Mouse (Mus musculus): ENCODE data around the gene Atad3a.
"Not testable (repeated sequence)": the region's sequence is repeated elsewhere in the genome, so short reads cannot be mapped to it uniquely, and the experiment has no call there.

The Atad3a gene

DNA sequence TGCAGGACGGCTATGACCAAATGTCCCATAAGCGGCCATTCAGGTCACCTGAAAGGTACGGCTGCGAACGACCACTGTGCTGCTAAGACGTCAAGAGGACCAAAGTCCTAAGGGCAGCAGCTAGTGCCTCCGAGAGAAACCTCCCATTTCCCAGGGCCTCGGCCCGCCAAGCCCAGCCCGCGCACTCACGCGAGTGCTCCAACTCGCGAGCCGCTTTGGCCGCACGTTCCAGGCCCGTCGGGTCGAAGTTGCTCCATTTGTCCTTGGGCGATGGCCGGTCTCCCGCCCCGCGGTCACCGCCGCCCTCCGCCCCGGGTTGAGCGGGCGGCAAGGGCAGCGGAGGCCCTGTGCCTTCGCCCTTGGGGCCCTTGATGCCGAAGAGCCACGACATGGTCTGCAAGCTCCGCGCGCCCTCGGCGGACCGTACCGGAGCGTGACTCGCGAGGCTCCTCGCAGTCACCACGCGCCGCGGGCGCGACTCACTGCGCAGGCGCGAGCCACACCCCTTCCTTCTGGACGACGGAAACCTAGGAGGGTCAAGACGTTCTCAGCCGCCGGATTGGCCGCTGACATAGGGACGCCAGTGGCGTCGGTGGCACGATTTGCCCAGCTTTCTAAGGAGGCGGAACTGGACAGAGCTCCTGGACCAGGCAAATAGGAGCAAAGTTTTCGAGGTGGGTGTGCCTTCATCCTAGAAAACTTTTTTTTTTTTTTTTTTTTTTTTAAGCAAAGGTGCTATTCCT is at the start of gene Atad3a:
Gene Atad3a, minus strand, starts transcription at position 481 of the 743 bp plus-strand sequence.
- DNase-seq (ENCODE audit: low spot score) = peak; percentile 96

DNA sequence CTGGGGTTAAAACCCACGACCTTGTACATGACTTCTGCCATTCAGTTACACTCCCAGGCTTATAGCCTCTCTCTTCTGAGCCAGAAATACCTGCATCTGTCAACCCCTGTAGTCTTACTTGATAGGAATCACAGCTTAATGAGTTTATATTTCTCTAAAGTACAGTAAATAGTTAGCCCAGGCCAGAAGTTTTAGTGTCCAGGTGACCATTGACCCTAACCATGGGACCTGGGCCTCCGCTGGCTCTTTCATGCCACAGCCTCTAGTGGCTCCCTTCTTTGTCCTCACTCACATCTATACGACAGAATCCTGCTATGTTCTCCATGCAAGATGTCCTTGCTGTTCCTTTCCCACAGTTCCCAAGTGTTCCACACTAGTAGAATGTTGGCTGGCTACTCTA is 46.9 kb upstream of the Atad3a start:
- DNase-seq (ENCODE audit: low spot score) = no peak

DNA sequence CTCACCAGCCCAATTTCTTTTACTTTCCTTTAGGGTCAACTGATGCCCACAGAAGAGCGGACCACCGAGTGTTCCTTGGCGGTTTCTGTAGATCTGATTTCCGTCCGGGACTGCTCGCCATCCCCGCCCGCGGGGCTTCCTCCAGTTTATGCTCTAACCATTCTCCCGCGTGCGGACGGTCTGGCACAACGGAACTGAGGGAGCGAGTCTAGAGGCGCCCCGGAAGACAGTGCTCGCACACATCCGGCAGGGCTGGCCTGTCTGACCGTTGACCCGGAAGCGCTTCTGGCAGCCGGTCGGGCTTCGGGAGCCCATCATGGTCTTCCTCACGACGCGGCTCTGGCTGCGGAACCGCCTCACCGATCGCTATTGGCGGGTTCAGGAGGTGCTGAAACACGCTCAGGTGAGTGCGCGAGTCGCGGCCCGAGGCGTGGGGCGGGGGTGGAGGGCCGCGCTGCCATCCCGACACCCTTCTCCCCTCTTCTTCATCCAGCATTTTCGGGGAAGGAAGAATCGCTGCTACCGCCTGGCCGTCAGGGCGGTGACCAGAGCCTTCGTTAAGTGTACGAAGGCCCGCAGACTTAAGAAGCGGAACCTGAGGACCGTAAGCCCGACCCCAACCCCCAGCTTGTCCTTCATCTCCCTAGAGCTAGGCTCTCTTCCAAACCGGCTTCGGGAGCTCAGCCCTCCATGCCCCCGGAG is 42.6 kb upstream of the Atad3a start:
- DNase-seq (ENCODE audit: low spot score) = peak; percentile 95

DNA sequence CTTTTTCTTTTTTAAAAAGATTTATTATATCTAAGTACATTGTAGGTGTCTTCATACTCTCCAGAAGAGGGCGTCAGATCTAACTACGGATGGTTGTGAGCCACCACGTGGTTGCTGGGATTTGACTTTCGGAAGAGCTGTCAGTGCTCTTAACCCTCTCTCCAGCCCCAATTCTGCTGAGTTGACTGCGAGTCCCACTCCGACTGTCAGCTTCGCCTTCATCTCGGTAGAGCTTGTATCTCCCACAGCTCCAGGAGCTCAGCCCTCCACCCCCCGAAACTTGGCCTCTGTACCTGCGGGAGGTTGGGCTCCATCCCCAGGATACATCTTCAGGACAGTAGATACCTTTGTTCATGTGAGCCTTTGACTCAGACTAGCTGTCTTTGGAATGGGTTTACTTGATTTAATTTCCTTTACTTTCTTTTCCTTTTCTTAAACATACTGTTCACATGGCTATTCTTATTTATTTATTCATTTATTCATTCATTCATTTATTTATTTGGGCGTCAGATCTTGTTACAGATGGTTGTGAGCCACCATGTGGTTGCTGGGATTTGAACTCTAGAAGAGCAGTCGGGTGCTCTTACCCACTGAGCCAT is 41.9 kb upstream of the Atad3a start, which contains the start of gene Mrpl20:
Gene Mrpl20, plus strand, starts transcription at position 138 of the 599 bp plus-strand sequence.
- no peak for DNase-seq (ENCODE audit: low spot score)

DNA sequence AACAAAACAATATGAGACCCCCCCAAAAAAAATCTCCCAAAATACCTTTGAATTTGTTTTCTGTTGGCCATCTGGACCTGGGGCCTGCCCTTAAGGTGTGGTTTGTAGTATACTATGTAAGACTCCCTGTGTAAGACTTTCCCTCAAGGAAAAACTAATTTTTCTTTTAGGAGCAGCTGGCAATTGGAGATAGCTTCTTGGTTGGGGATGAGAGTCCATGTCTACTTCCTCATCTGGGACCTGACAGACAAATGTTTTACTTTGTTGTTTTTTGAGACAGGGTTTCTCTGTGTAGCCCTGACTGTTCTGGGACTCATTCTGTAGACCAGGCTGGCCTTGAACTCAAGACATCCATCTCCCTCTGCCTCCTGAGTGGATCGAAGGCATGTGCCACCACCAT is 41.2 kb upstream of the Atad3a start:
- no peak for DNase-seq (ENCODE audit: low spot score)

DNA sequence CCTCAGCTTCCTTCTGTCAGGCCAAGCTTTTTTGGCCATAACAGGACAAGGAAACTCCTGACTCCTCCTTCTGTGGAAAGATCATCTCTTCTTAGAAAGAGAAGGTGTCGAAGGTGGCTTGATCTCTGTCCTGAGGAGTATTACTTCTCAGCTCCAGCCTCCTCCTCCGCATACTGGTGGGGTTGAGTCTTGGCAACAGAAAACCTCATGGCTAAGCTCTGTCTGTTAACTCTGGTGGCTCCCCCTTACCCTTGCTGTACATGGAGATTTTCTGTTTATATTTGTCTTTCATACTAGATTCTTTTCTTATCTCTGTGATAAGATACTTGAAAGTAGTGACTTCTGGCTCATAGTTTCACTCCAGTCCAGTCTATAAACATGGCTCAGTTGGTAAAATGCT is 32.8 kb upstream of the Atad3a start:
- DNase-seq (ENCODE audit: low spot score) = no peak

- DNase-seq (ENCODE audit: low spot score) = no peak
These were observed 30.5 kb upstream of the Atad3a start for GRCm38 (mm10) chr4:155791240-155791933.

- no peak for DNase-seq (ENCODE audit: low spot score)
These were observed 29.8 kb upstream of the Atad3a start for GRCm38 (mm10) chr4:155790650-155791161.

DNA sequence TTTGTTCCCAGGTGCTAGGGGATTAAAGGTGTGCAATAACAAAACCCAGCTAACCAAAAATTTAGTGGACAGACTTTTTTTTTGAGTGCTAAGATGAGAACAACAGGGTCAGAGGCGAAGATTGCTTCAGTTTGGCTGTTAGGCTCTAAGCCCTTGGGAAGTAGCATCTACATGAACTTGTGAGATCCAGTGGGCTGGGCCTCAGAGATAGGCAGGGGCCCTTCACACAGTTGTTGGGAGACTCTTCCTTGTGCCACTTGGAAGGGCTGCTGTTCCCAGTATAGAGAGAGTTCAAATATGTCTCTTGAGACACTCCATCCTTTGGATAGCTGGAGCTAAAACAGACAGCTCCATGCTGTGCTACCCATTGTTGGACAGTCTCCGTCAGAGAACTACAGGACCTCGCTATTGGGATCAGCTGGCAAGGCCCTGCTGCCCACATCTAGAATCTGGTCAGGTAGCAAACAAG is 29.2 kb upstream of the Atad3a start, which contains the start of gene Ankrd65:
Gene Ankrd65, plus strand, starts transcription at position 419 of the 469 bp plus-strand sequence.
- no peak for DNase-seq (ENCODE audit: low spot score)

- not testable (repeated sequence) for DNase-seq (ENCODE audit: low spot score)
These were observed 27.9 kb upstream of the Atad3a start for GRCm38 (mm10) chr4:155788833-155789232.

GRCm38 (mm10) chr4:155788300-155788699 is 27.4 kb upstream of the Atad3a start:
- DNase-seq (ENCODE audit: low spot score) = no peak

DNA sequence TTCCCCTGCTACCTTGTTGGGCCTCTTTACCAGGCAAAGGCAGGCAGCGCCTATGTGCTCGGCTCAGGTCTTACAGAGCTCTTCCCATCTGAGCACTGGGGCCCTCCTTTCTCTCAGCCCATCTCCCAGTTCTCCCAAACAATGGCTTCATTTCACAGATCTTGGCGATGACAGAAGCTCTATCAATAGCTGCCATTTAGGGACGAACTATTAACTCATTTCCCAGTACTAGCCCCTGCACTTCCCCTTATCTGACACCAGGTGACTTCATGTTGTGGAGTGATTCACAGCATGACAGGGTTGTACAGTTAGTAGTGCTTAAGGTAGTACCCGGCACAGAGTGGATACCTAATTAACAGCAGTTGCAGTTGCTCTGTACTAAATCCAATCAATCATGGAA is 24.9 kb upstream of the Atad3a start, which contains the start of gene Tmem88b:
Gene Tmem88b, minus strand, starts transcription at position 56 of the 400 bp plus-strand sequence.
- DNase-seq (ENCODE audit: low spot score) = no peak

GRCm38 (mm10) chr4:155785246-155785645 is 24.4 kb upstream of the Atad3a start:
- no peak for DNase-seq (ENCODE audit: low spot score)

DNA sequence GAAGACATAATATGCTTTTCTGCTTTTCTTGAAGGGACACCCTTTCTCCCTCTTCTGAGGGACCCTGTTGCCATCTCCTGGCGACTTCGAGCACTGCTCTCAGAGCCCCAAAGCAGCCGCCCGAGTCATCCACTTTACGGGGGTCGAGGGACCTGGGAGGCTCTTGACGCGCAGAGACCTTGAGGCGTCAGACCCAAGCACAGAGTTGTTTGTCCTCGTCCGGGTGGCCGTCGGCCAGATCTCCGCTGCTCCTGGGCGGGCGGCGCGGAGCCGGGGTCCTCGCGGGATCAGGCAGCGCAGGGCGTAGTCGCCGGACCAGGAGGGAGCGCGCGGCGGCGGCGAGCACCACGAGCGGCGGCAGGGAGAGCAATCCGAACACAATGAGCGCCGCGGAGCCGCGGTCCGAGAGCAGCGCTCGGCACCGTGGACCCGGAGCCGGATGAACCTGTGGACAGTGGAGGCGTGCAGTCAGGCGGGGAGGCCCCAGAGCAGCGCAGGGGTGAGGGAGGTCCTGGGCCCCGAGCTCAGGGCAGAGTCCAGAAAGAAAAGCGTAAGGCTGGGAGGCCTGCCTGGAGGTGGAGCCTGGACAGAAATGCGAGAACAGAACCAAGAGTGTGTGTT is 23.3 kb upstream of the Atad3a start:
- DNase-seq (ENCODE audit: low spot score) = peak; percentile 72

DNA sequence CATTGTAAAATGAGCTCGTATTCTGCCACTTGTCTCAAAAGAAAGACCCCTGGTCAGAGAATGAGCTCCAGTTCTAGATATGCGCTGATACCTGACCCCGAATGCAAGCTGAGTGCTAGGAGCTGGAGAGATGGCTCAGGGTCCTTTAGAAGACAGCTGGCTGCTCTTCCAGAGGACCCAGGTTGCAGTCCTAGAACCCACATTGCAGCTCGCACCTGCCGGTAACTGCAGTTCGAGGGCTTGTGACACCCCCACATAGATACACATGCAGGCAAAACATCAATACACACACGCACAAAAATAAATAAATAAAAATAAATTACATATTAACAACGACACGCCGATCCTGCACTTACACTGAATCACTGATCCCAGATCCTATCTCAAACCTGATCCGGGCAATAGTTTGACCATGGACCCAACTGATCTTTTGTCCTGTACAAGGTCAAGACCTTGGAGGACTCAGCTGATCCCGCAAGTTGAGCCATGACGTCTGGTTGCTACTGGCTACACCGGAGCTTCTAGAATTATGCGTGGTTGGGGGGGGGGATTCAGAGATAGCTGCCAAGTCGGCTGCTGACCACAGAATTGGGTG is 22.7 kb upstream of the Atad3a start:
- DNase-seq (ENCODE audit: low spot score) = no peak

GRCm38 (mm10) chr4:155780895-155781294 is 20.0 kb upstream of the Atad3a start:
- DNase-seq (ENCODE audit: low spot score) = no peak

DNA sequence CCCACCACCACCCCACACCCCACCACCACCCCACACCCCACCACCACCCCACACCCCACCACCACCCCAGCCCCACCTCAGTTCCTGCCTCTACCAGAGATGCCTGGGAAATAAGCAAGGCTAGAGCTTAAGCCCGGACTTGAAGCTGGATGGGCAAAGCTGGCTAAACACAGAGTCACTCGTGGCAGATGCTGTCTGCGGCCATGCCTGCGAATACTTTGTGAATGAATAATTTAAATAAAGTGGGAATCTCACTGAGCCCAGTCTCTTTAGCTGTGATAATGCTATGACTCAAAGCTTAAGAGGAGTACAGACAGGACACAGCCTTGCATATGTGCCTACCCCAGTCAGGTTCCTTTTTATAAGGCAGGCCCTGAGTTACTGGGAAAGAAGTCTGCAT is 18.6 kb upstream of the Atad3a start:
- no peak for DNase-seq (ENCODE audit: low spot score)

DNA sequence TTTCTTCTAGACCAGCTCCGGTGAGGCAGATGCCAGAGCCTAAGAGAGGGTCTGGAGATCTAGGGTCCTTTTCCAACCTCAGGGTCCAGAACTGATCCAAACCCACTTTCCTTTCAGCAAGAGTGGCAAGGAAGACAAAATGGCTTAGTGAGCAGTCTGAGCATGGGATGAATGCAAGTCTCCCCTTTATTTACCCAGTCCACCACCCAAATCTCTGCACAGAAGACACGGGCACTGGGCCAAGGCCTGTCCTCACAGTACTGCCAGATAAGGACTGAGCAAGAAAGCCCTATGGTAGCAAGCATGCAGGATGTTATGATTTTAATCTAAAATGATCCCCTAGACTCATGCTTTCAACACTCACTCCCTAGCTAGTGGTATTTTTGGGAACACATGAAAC is 16.9 kb upstream of the Atad3a start:
- no peak for DNase-seq (ENCODE audit: low spot score)

GRCm38 (mm10) chr4:155776704-155777335 is 15.9 kb upstream of the Atad3a start:
- DNase-seq (ENCODE audit: low spot score) = no peak

GRCm38 (mm10) chr4:155775855-155776254 is 15.0 kb upstream of the Atad3a start:
- DNase-seq (ENCODE audit: low spot score) = no peak

All from layer of hippocampus, adult 11-12 months (tissue).